Mouse (Mus musculus): Measurements from ENCODE around the gene Ltf.

- TF ChIP-seq CTCF (IDR thresholded peaks at IDR 0.05; ENCODE audit: low read depth): no peak
- TF ChIP-seq EP300 (IDR thresholded peaks at IDR 0.05; ENCODE audit: low read depth): no peak
Measured at GRCm38 (mm10) chr9:111086137-111086536, 67.1 kb downstream of the Ltf start.
